Mouse (Mus musculus): ENCODE results near the gene Qrich1. TPM values are rescaled to one million over a fixed set of nuclear protein-coding genes. Genes with fewer than 3 reads are reported as not detected.

The Qrich1 gene
- polyA plus RNA-seq, 1 experiment from 2014 or later: 27.1 TPM

- Histone ChIP-seq H3K9ac (replicated peaks) (no peak overlapping the region), H3K27ac (ENCODE audit: low read depth) (no peak overlapping the region), H3K27me3 (ENCODE audit: insufficient read depth, low read length) (no peaks in the 10 kb centered on the region), H3K4me1 (ENCODE audit: insufficient read depth) (peaks cover 7% of the 10 kb centered on the region), H3K4me3 (ENCODE audit: low read depth, low read length) (no peak overlapping the region), H3K9me3 (ENCODE audit: low read length) (no peaks in the 10 kb centered on the region), H3K4me2 (ENCODE audit: low read depth, low read length) (no peak overlapping the region), H3K36me3 (replicated peaks; ENCODE audit: insufficient read depth, low read length) (peaks cover 4% of the 10 kb centered on the region; the same call in 1 of the 2 replicates)
- TF ChIP-seq CTCF (IDR thresholded peaks at IDR 0.05; ENCODE audit: low read depth) (no peak), EP300 (IDR thresholded peaks at IDR 0.05; ENCODE audit: low read depth) (no peak)
- ATAC-seq: no peak
- 91% methylated on average over 19 of the region's 19 CpGs for WGBS (ENCODE audit: insufficient replicate concordance)
- DNase-seq: no peak
Measured at GRCm38 (mm10) chr9:108485301-108485875, 31.2 kb upstream of the Qrich1 start.

- Histone ChIP-seq H3K27ac (ENCODE audit: low read depth) (no peak overlapping the region), H3K9ac (replicated peaks) (no peak overlapping the region), H3K4me1 (ENCODE audit: insufficient read depth) (peaks cover 13% of the 10 kb centered on the region), H3K4me2 (ENCODE audit: low read depth, low read length) (no peak overlapping the region), H3K4me3 (ENCODE audit: low read depth, low read length) (no peak overlapping the region), H3K36me3 (replicated peaks; ENCODE audit: insufficient read depth, low read length) (peaks cover 5% of the 10 kb centered on the region; the same call in 1 of the 2 replicates), H3K27me3 (ENCODE audit: insufficient read depth, low read length) (no peaks in the 10 kb centered on the region), H3K9me3 (ENCODE audit: low read length) (no peaks in the 10 kb centered on the region)
- ATAC-seq (no peak), DNase-seq (no peak)
- no peak for TF ChIP-seq EP300 (IDR thresholded peaks at IDR 0.05; ENCODE audit: low read depth)
- no peak for TF ChIP-seq CTCF (IDR thresholded peaks at IDR 0.05; ENCODE audit: low read depth)
- WGBS (ENCODE audit: insufficient replicate concordance): 84% methylated on average over 8 of the region's 8 CpGs
Measured at GRCm38 (mm10) chr9:108486973-108487530, 29.6 kb upstream of the Qrich1 start.

DNA sequence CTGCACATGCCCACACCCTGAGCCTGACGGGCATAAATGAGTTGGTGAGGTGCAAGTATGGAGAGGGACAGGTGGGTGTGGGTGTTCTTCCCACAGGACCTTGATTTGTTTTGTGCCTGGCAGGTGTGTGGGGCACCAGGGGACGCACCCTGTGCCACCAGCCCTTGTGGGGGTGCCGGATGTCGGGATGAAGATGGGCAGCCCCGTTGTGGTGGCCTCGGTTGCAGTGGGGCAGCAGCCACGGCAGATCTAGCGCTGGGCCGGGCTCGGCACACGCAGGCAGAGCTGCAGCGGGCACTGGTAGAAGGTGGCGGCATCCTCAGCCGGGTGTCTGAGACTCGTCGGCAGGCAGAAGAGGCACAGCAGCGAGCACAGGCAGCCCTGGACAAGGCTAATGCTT is 28.2 kb upstream of the Qrich1 start:
- no peak for ATAC-seq

DNA sequence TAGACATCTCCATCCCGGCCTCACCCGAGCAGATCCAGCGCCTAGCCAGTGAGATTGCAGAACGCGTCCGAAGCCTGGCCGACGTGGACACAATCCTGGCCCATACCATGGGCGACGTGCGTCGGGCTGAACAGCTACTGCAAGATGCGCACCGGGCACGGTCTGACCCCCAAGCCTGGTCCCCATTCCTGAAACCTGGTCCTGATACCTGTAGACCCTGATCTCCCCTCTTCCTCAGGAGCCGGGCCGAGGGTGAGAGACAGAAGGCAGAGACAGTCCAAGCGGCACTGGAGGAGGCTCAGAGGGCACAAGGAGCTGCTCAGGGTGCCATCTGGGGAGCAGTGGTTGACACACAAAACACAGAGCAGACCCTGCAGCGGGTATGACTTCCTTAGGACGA is 27.4 kb upstream of the Qrich1 start:
- WGBS (ENCODE audit: insufficient replicate concordance): 92% methylated on average over 20 of the region's 20 CpGs
- TF ChIP-seq EP300 (IDR thresholded peaks at IDR 0.05; ENCODE audit: low read depth): no peak
- no peak for TF ChIP-seq CTCF (IDR thresholded peaks at IDR 0.05; ENCODE audit: low read depth)
- H3K9ac ChIP-seq (replicated peaks): no peak overlapping the region
- no peak overlapping the region for H3K4me3 ChIP-seq (ENCODE audit: low read depth, low read length)
- H3K9me3 ChIP-seq (ENCODE audit: low read length): no peaks in the 10 kb centered on the region
- no peak for DNase-seq
- H3K4me1 ChIP-seq (ENCODE audit: insufficient read depth): peaks cover 20% of the 10 kb centered on the region
- H3K27ac ChIP-seq (ENCODE audit: low read depth): peak overlapping the region; percentile 99; the same call in 1 of the 2 replicates
- peaks cover 27% of the 10 kb centered on the region for H3K36me3 ChIP-seq (replicated peaks; ENCODE audit: insufficient read depth, low read length)
- no peaks in the 10 kb centered on the region for H3K27me3 ChIP-seq (ENCODE audit: insufficient read depth, low read length)
- no peak for ATAC-seq
- no peak overlapping the region for H3K4me2 ChIP-seq (ENCODE audit: low read depth, low read length)

More for the DNA sequence above, 28.2 kb upstream of the Qrich1 start:
- Histone ChIP-seq H3K9ac (replicated peaks) (no peak overlapping the region), H3K36me3 (replicated peaks; ENCODE audit: insufficient read depth, low read length) (peaks cover 19% of the 10 kb centered on the region), H3K27me3 (ENCODE audit: insufficient read depth, low read length) (no peaks in the 10 kb centered on the region), H3K4me3 (ENCODE audit: low read depth, low read length) (no peak overlapping the region), H3K4me1 (ENCODE audit: insufficient read depth) (peaks cover 20% of the 10 kb centered on the region), H3K4me2 (ENCODE audit: low read depth, low read length) (no peak overlapping the region), H3K27ac (ENCODE audit: low read depth) (no peak overlapping the region), H3K9me3 (ENCODE audit: low read length) (no peaks in the 10 kb centered on the region)
- no peak for DNase-seq
- WGBS (ENCODE audit: insufficient replicate concordance): 92% methylated on average over 17 of the region's 17 CpGs
- TF ChIP-seq EP300 (IDR thresholded peaks at IDR 0.05; ENCODE audit: low read depth) (no peak), CTCF (IDR thresholded peaks at IDR 0.05; ENCODE audit: low read depth) (no peak)

DNA sequence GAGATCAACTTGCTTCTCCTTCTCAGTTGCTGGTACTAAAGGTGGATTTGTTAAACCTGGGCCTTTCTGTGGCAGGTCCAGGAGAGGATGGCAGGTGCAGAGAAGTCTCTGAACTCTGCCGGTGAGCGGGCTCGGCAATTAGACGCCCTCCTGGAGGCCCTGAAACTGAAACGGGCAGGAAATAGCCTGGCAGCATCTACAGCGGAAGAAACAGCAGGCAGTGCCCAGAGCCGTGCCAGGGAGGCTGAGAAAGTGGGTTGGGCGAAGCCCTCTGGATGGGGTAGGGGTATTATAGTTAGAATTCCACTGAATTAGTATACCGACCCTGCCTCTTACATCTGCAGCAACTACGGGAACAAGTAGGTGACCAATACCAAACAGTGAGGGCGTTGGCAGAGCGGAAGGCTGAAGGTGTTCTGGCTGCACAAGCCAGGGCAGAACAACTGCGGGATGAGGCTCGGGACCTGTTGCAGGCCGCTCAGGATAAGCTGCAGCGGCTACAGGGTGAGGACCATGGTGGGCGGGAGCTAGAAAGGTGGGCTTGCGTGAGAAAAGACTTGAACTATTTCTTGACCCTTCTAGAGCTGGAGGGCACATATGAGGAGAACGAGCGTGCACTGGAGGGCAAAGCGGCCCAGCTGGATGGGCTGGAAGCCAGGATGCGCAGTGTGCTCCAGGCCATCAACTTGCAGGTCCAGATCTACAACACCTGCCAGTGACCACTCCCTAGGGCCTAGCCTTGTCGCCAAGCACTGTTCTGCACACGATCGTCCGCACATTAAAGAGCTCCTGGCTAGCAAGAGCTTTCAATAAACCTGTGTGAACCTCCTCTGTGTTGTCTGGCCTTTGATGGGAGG is 26.7 kb upstream of the Qrich1 start:
- peak overlapping the region; percentile 97; the same call in 1 of the 2 replicates for H3K9ac ChIP-seq (replicated peaks)
- H3K4me1 ChIP-seq (ENCODE audit: insufficient read depth): peaks cover 20% of the 10 kb centered on the region
- no peaks in the 10 kb centered on the region for H3K9me3 ChIP-seq (ENCODE audit: low read length)
- H3K36me3 ChIP-seq (replicated peaks; ENCODE audit: insufficient read depth, low read length): peaks cover 34% of the 10 kb centered on the region
- TF ChIP-seq CTCF (IDR thresholded peaks at IDR 0.05; ENCODE audit: low read depth) (no peak), EP300 (IDR thresholded peaks at IDR 0.05; ENCODE audit: low read depth) (no peak)
- no peak for ATAC-seq
- peak overlapping the region; percentile 99 for H3K27ac ChIP-seq (ENCODE audit: low read depth)
- 66% methylated on average over 26 of the region's 26 CpGs for WGBS (ENCODE audit: insufficient replicate concordance)
- H3K4me3 ChIP-seq (ENCODE audit: low read depth, low read length): peak overlapping the region; percentile 88
- H3K27me3 ChIP-seq (ENCODE audit: insufficient read depth, low read length): no peaks in the 10 kb centered on the region
- DNase-seq: no peak
- peak overlapping the region; percentile 90 for H3K4me2 ChIP-seq (ENCODE audit: low read depth, low read length)
